Mouse (Mus musculus) brain, embryonic 18.5 days (tissue): ENCODE results near the gene 2210016L21Rik.

Experiments used
- DNase-seq: peaks from one replicate; pipeline ENCODE4 v3.0.0-alpha.2; 2012; ENCODE audit warnings: low read depth, low spot score

2210016L21Rik gene

DNA sequence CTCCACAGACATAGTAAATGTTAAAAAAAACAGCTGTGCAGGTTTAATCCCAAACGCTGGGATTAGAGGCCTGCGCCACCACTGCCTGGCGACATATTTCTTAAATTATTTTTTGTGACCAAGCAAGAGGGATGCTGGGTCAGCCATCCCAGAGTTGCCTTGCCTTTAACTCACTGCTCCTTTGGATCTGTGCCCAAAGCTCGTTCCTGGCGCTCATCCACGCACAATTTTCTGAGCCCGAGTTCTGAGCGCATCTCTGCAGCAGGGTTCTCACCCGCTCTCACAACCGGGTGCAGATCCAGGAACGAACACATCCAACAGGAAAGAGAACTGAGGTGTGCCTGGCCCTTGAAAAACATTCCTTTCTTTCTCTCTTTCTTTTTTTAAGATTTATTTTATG lies 36.5 kb downstream of the 2210016L21Rik start:
- no peak for DNase-seq

DNA sequence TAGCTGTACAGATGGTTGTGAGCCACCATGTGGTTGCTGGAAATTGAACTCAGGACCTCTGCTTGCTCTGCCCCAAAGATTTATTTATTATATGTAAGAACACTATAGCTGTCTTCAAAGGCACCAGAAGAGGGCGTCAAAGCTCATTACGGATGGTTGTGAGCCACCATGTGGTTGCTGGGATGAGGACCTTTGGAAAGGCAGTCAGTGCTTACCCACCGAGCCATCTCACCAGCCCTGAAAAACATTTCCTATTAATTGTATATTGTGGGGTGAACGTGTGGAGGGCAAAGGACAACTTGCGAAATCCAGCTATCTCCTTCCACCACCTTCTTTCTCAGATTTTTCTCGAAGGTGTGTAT lies 36.9 kb downstream of the 2210016L21Rik start:
- no peak for DNase-seq

GRCm38 (mm10) chr5:114979250-114980121 lies 37.5 kb downstream of the 2210016L21Rik start:
- DNase-seq, result peak; percentile 51

DNA sequence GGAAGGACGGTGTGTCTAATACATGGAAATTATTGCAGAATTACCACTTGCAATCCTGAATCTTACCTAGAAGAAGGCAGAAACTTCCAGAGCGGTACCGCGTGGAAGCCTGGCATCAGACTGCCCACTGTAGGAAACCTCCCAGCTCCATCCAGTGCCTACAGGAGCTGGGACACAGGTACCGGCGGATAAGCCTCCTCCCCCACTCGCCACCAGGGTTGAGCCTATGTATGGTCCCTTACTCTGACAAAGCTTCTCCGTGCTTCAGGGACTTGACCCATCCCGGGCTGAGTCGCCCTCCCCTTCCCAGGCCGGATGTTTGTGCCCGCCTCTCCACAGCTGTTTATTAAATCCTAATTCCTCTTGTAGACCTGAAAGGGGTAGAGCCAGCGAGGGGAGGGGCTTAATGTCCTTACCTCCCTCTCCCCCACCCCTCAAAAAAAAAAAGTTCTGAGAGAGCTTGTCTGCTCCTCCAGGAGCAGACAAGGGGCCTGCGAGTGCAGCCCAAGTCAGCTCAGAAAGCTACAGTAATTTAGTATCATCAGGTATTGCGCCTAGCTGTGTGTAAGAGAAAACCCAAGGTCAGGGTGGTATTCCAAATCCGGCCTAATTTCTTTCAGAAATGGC lies 38.3 kb downstream of the 2210016L21Rik start:
- no peak for DNase-seq

DNA sequence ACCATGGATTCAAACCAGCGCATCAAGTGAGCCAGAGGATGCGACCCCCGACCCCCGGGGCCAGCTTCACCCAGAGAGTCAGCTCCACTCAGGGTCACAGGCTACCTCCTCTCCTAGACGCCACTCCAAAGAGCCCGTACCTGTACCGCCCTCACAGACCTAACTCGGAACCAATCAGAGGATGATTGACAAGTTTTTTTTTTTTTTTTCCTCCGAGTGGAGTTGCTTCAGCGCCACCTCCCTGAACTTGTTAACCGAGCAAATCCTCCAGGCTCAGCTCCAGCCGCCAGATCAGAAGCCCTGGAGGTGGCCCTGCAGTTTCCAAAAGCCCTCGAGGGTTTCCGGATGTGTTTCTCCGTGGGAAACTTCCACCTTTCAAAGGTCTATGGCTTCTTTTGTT lies 40.0 kb downstream of the 2210016L21Rik start:
- DNase-seq, result no peak

DNA sequence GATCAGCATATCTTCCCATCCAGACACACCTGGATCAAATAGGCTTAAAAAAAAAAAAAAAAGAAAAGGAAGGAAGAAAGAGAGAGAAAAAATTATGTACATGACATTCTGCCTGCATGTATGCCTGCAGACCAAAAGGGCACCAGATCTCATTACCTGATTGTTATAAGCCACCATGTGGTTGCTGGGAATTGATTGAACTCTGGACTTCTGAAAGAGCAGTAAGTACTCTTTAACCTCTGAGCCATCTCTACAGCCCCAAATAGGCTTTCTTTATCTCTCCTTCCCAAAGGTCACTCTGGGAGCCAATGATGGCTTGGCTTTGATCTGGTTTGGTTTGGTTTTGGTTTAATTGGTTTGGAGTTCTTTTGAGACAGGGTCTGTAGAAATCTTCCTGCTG lies 43.1 kb downstream of the 2210016L21Rik start:
- no peak for DNase-seq

- DNase-seq, result no peak
Measured at GRCm38 (mm10) chr5:114996447-114996846, 54.5 kb downstream of the 2210016L21Rik start.

DNA sequence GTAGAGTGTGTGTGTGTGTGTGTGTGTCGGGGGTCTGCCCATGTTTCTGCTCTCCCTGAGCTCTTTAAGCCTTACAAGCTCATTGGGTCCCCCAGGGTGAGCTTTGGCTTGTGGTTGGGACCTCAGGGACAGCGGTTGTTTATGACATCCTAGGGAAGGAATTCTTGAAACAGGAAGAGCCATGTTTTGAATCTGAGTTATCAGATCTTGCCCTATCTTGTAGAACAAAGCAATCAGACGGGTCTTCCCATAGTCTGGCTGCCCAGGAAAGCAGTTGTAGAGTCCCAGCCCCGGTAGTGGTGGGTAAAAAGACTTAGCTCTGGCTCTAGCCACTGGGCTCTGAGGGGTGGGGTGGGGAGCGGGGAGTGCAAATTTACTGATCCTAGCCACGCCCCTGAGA lies 55.4 kb downstream of the 2210016L21Rik start:
- no peak for DNase-seq
